Mouse (Mus musculus): ENCODE results near the gene Rala. TPM values are rescaled to one million over a fixed set of nuclear protein-coding genes. Genes with fewer than 3 reads are reported as not detected.

Rala gene
- polyA plus RNA-seq, 1 experiment: 70.5 TPM

- Histone ChIP-seq H3K27ac (ENCODE audit: insufficient read depth, low read length) (no peak overlapping the region), H3K36me3 (ENCODE audit: control insufficient read depth, insufficient read depth, low read length, poor library complexity, severe bottlenecking) (peaks cover 36% of the 10 kb centered on the region), H3K9ac (ENCODE audit: low read depth, poor library complexity, severe bottlenecking) (no peak overlapping the region), H3K4me1 (ENCODE audit: control insufficient read depth, insufficient read depth, low read length) (no peaks in the 10 kb centered on the region), H3K4me3 (ENCODE audit: low read depth, low read length) (no peak overlapping the region), H3K27me3 (ENCODE audit: control insufficient read depth, insufficient read depth, low read length, poor library complexity, severe bottlenecking) (no peaks in the 10 kb centered on the region), H3K9me3 (replicated peaks; ENCODE audit: control insufficient read depth, insufficient read depth, low read length, poor library complexity, severe bottlenecking) (no peaks in the 10 kb centered on the region)
- TF ChIP-seq POLR2A (IDR thresholded peaks at IDR 0.05; ENCODE audit: insufficient read depth, low read length) (no peak), CTCF (IDR thresholded peaks at IDR 0.05; ENCODE audit: low read depth, low read length) (no peak), EP300 (IDR thresholded peaks at IDR 0.05; ENCODE audit: insufficient read depth, low read depth, low read length) (no peak)
Observed at GRCm38 (mm10) chr13:17982634-17983033, 38.6 kb upstream of the Rala start.

- H3K27ac ChIP-seq (ENCODE audit: insufficient read depth, low read length): no peak overlapping the region
- TF ChIP-seq CTCF (IDR thresholded peaks at IDR 0.05; ENCODE audit: low read depth, low read length) (no peak), EP300 (IDR thresholded peaks at IDR 0.05; ENCODE audit: insufficient read depth, low read depth, low read length) (no peak), POLR2A (IDR thresholded peaks at IDR 0.05; ENCODE audit: insufficient read depth, low read length) (no peak)
- no peak overlapping the region for H3K4me3 ChIP-seq (ENCODE audit: low read depth, low read length)
- no peaks in the 10 kb centered on the region for H3K9me3 ChIP-seq (replicated peaks; ENCODE audit: control insufficient read depth, insufficient read depth, low read length, poor library complexity, severe bottlenecking)
- H3K9ac ChIP-seq (ENCODE audit: low read depth, poor library complexity, severe bottlenecking): no peak overlapping the region
- H3K27me3 ChIP-seq (ENCODE audit: control insufficient read depth, insufficient read depth, low read length, poor library complexity, severe bottlenecking): no peaks in the 10 kb centered on the region
- no peaks in the 10 kb centered on the region; the same call in 1 of the 2 replicates for H3K36me3 ChIP-seq (ENCODE audit: control insufficient read depth, insufficient read depth, low read length, poor library complexity, severe bottlenecking)
- no peaks in the 10 kb centered on the region for H3K4me1 ChIP-seq (ENCODE audit: control insufficient read depth, insufficient read depth, low read length)
Observed at GRCm38 (mm10) chr13:17976854-17977739, 33.1 kb upstream of the Rala start.

- Histone ChIP-seq H3K27me3 (ENCODE audit: control insufficient read depth, insufficient read depth, low read length, poor library complexity, severe bottlenecking) (no peaks in the 10 kb centered on the region), H3K9ac (ENCODE audit: low read depth, poor library complexity, severe bottlenecking) (no peak overlapping the region), H3K27ac (ENCODE audit: insufficient read depth, low read length) (no peak overlapping the region), H3K36me3 (ENCODE audit: control insufficient read depth, insufficient read depth, low read length, poor library complexity, severe bottlenecking) (no peaks in the 10 kb centered on the region), H3K4me1 (ENCODE audit: control insufficient read depth, insufficient read depth, low read length) (no peaks in the 10 kb centered on the region), H3K4me3 (ENCODE audit: low read depth, low read length) (no peak overlapping the region), H3K9me3 (replicated peaks; ENCODE audit: control insufficient read depth, insufficient read depth, low read length, poor library complexity, severe bottlenecking) (no peaks in the 10 kb centered on the region)
- no peak for TF ChIP-seq POLR2A (IDR thresholded peaks at IDR 0.05; ENCODE audit: insufficient read depth, low read length)
- TF ChIP-seq EP300 (IDR thresholded peaks at IDR 0.05; ENCODE audit: insufficient read depth, low read depth, low read length): no peak
- TF ChIP-seq CTCF (IDR thresholded peaks at IDR 0.05; ENCODE audit: low read depth, low read length): no peak
Observed at GRCm38 (mm10) chr13:17975891-17976290, 31.9 kb upstream of the Rala start.

- no peaks in the 10 kb centered on the region for H3K4me1 ChIP-seq (ENCODE audit: control insufficient read depth, insufficient read depth, low read length)
- H3K4me3 ChIP-seq (ENCODE audit: low read depth, low read length): no peak overlapping the region
- H3K36me3 ChIP-seq (ENCODE audit: control insufficient read depth, insufficient read depth, low read length, poor library complexity, severe bottlenecking): no peaks in the 10 kb centered on the region
- H3K9ac ChIP-seq (ENCODE audit: low read depth, poor library complexity, severe bottlenecking): no peak overlapping the region
- H3K9me3 ChIP-seq (replicated peaks; ENCODE audit: control insufficient read depth, insufficient read depth, low read length, poor library complexity, severe bottlenecking): no peaks in the 10 kb centered on the region
- H3K27ac ChIP-seq (ENCODE audit: insufficient read depth, low read length): no peak overlapping the region
- no peaks in the 10 kb centered on the region for H3K27me3 ChIP-seq (ENCODE audit: control insufficient read depth, insufficient read depth, low read length, poor library complexity, severe bottlenecking)
- no peak for TF ChIP-seq EP300 (IDR thresholded peaks at IDR 0.05; ENCODE audit: insufficient read depth, low read depth, low read length)
- no peak for TF ChIP-seq CTCF (IDR thresholded peaks at IDR 0.05; ENCODE audit: low read depth, low read length)
- TF ChIP-seq POLR2A (IDR thresholded peaks at IDR 0.05; ENCODE audit: insufficient read depth, low read length): no peak
Observed at GRCm38 (mm10) chr13:17975457-17975856, 31.4 kb upstream of the Rala start.

- Histone ChIP-seq H3K36me3 (ENCODE audit: control insufficient read depth, insufficient read depth, low read length, poor library complexity, severe bottlenecking) (no peaks in the 10 kb centered on the region), H3K9me3 (replicated peaks; ENCODE audit: control insufficient read depth, insufficient read depth, low read length, poor library complexity, severe bottlenecking) (no peaks in the 10 kb centered on the region), H3K9ac (ENCODE audit: low read depth, poor library complexity, severe bottlenecking) (no peak overlapping the region), H3K27ac (ENCODE audit: insufficient read depth, low read length) (no peak overlapping the region), H3K4me3 (ENCODE audit: low read depth, low read length) (no peak overlapping the region), H3K27me3 (ENCODE audit: control insufficient read depth, insufficient read depth, low read length, poor library complexity, severe bottlenecking) (no peaks in the 10 kb centered on the region), H3K4me1 (ENCODE audit: control insufficient read depth, insufficient read depth, low read length) (no peaks in the 10 kb centered on the region)
- no peak for TF ChIP-seq EP300 (IDR thresholded peaks at IDR 0.05; ENCODE audit: insufficient read depth, low read depth, low read length)
Observed at GRCm38 (mm10) chr13:17974734-17975133, 30.7 kb upstream of the Rala start.

- Histone ChIP-seq H3K4me3 (ENCODE audit: low read depth, low read length) (no peak overlapping the region), H3K9me3 (replicated peaks; ENCODE audit: control insufficient read depth, insufficient read depth, low read length, poor library complexity, severe bottlenecking) (no peaks in the 10 kb centered on the region), H3K4me1 (ENCODE audit: control insufficient read depth, insufficient read depth, low read length) (no peaks in the 10 kb centered on the region), H3K36me3 (ENCODE audit: control insufficient read depth, insufficient read depth, low read length, poor library complexity, severe bottlenecking) (no peaks in the 10 kb centered on the region), H3K27me3 (ENCODE audit: control insufficient read depth, insufficient read depth, low read length, poor library complexity, severe bottlenecking) (no peaks in the 10 kb centered on the region), H3K27ac (ENCODE audit: insufficient read depth, low read length) (no peak overlapping the region), H3K9ac (ENCODE audit: low read depth, poor library complexity, severe bottlenecking) (no peak overlapping the region)
- no peak for TF ChIP-seq POLR2A (IDR thresholded peaks at IDR 0.05; ENCODE audit: insufficient read depth, low read length)
- no peak for TF ChIP-seq EP300 (IDR thresholded peaks at IDR 0.05; ENCODE audit: insufficient read depth, low read depth, low read length)
- TF ChIP-seq CTCF (IDR thresholded peaks at IDR 0.05; ENCODE audit: low read depth, low read length): no peak
Observed at GRCm38 (mm10) chr13:17960613-17961012, 16.6 kb upstream of the Rala start.
